Mouse (Mus musculus) heart, embryonic 14.5 days (tissue): ENCODE data around the gene Gm21972. TPM values are rescaled to one million over a fixed set of nuclear protein-coding genes. Genes with fewer than 3 reads are reported as not detected.

Experiments used
- ATAC-seq: fragments of 200-750 bp; cut with Nextera tagmentation; 2 replicates; pipeline ENCODE4 v1.8.0; 2017; ENCODE audit warnings: low read depth, moderate TSS enrichment; ENCODE audit not compliant: insufficient number of reproducible peaks, insufficient read depth, low FRiP score
- H3K27ac ChIP-seq, 2 experiments: fragments of 200-500 bp in 1 of 2; fragments of 300-500 bp in 1 of 2; sonication (generic) in 1 of 2; replicated peaks in 1 of 2; 2 replicates each; pipeline ENCODE4 v1.5.1; 2012 to 2014; ENCODE audit warnings: low read depth in 2 of 2, low read length in 2 of 2, control low read depth in 1 of 2, mild to moderate bottlenecking in 1 of 2, mixed read lengths in 1 of 2; ENCODE audit not compliant: control insufficient read depth in 1 of 2, insufficient read depth in 1 of 2
- H3K27me3 ChIP-seq: fragments of 300-500 bp; sonication (generic); 2 replicates; pipeline ENCODE4 v1.6.1; 2014; ENCODE audit warnings: mild to moderate bottlenecking, low read length, control low read depth; ENCODE audit not compliant: control insufficient read depth, insufficient read depth
- H3K36me3 ChIP-seq: fragments of 300-500 bp; sonication (generic); 2 replicates; pipeline ENCODE4 v1.6.1; 2014; ENCODE audit warnings: mild to moderate bottlenecking, control low read depth, low read length, mixed read lengths; ENCODE audit not compliant: control insufficient read depth, insufficient read depth
- H3K4me1 ChIP-seq, 2 experiments: fragments of 200-500 bp in 1 of 2; fragments of 300-500 bp in 1 of 2; sonication (generic) in 1 of 2; 2 replicates each; pipeline ENCODE4 v1.6.1; 2012 to 2014; ENCODE audit warnings: low read length in 2 of 2, control low read depth in 1 of 2, mixed read lengths in 1 of 2; ENCODE audit not compliant: control insufficient read depth in 2 of 2, insufficient read depth in 2 of 2
- H3K4me2 ChIP-seq: fragments of 300-500 bp; sonication (generic); 2 replicates; pipeline ENCODE4 v1.6.1; 2014; ENCODE audit warnings: mild to moderate bottlenecking, low read length
- H3K4me3 ChIP-seq, 2 experiments: fragments of 200-500 bp in 1 of 2; fragments of 300-500 bp in 1 of 2; sonication (generic) in 1 of 2; 2 replicates each; pipeline ENCODE4 v1.5.1; 2012 to 2014; ENCODE audit warnings: low read length in 2 of 2, mild to moderate bottlenecking in 2 of 2, control low read depth in 1 of 2, low read depth in 1 of 2, moderate library complexity in 1 of 2; ENCODE audit not compliant: control insufficient read depth in 1 of 2, insufficient read depth in 1 of 2
- H3K9ac ChIP-seq: fragments of 300-500 bp; sonication (generic); 2 replicates; pipeline ENCODE4 v1.6.1; 2014; ENCODE audit warnings: mild to moderate bottlenecking, low read length
- H3K9me3 ChIP-seq: fragments of 300-500 bp; sonication (generic); 2 replicates; pipeline ENCODE4 v1.6.1; 2016; ENCODE audit warnings: low read length, control low read depth; ENCODE audit not compliant: control insufficient read depth
- WGBS: fragments of 180-500 bp; shearing (Covaris S2); extraction: QIAGEN DNeasy Blood & Tissue Kit; methylation state at CpG from one replicate; pipeline ENCODE4 v1.1.7; 2014; 5-methylcytosine and 5-hydroxymethylcytosine counted together
- polyA plus RNA-seq: library from polyadenylated mRNA; unstranded; fragments of >200 nt; fragmentation: Nextera tagmentation; extraction: Ambion mirVana; gene quantifications from 2 replicates; pipeline ENCODE4 v1.2.1, GENCODE M21; 2014

Gm21972 gene
- polyA plus RNA-seq, 1 experiment from 2014 or later: not detected

DNA sequence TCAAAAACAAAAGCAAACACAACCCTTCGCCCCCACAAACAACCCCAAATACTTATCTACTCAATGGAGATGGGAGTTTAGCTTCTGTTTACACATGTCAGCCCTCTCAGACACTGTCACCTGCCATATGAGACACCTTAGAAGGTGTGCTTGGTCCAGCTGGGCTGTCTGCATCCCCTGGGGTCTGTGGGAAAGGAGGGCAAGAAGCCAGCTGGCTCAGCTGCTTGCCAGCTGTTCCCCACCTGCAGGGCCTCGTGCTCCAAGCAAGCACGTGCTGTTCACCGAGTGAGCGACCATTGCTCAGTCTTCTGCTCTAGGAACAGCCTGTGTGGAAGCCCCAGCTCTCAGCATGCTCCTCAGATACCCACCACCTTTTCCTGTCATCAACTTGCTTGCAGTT, 65.6 kb downstream of the Gm21972 start:
- Histone ChIP-seq H3K4me1 (peaks cover 0 to 5% of the 10 kb centered on the region in 2 experiments; a peak in 2 of 4 replicates), H3K27ac (no peak overlapping the region), H3K36me3 (peaks cover 61% of the 10 kb centered on the region), H3K27me3 (no peaks in the 10 kb centered on the region), H3K4me2 (no peak overlapping the region), H3K9me3 (no peaks in the 10 kb centered on the region), H3K4me3 (no peak overlapping the region), H3K9ac (no peak overlapping the region)
- no peak for ATAC-seq
- WGBS: 91% methylated on average over 5 of the region's 5 CpGs

DNA sequence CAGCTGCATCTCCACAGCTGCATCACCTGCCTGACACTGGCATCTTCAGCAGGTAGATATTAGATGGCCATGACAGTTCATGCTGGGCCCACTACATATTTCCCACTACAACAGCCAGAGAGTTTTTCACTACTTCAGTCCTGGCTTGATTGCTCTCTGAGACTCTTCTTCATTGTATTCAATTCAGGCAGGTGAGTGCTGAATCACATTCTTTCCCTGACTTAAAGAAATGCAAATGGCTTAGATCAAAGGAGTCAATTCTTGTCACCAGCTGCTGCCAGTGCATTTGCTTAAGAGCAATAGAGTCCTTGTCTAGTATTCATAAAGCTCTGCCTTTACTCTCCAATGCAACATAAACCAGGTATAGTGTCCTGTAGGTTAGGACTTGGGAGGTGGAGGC, 67.9 kb downstream of the Gm21972 start:
- Histone ChIP-seq H3K9me3 (no peaks in the 10 kb centered on the region), H3K27me3 (no peaks in the 10 kb centered on the region), H3K9ac (no peak overlapping the region), H3K36me3 (peaks cover 61% of the 10 kb centered on the region), H3K4me2 (no peak overlapping the region), H3K27ac (no peak overlapping the region), H3K4me3 (no peak overlapping the region), H3K4me1 (peaks cover 0 to 5% of the 10 kb centered on the region in 2 experiments; a peak in 3 of 4 replicates)
- ATAC-seq: no peak

DNA sequence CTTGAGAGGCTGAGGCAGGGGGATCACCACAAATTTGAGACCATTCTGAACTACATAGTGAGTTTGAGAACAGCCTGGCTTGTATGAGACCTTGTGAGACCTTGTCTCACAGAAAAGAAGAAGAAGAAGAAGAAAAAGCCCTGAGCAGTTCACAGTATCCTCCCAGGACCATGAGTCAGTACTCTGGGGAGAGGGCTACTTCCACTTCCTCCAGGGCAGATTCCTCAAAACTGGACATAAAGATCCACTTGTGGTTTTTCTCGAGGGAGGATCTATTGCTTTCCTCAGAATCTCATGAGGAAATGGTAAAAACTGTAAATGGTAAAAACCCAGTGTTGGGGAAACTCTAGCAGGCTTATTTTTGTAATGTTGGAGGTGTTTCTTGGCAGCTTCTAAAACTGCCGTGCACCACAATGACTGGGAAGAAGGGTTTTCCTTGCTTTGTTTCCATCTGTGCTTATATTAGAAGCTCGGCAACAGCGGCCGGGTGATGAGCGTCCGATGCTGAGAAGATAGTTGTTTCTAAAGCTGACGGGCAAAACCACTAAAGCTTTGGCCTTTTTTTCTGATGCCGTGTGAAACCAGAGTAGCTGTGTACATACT, 69.3 kb downstream of the Gm21972 start:
- ATAC-seq: no peak
- 82% methylated on average over 9 of the region's 9 CpGs for WGBS

DNA sequence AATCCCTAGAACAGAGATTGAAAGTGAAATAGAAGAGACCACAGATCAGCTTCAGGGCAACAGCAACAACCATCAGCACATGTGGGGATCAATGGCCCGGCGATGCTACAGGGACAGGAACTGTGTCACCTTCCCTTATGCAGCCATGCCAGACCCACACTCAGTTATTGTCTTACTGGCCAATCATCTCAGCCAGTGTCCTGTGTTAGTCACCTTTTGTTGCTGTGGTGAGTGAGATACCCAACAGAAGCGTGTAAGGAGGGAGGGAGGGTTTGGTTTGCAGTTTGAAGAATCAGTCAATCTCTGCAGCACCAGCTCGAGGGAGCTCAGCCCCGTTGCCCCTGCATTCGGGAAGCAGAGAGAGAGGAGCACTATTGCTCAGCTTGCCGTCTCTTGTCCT, 77.2 kb downstream of the Gm21972 start:
- 82% methylated on average over 7 of the region's 7 CpGs for WGBS
- Histone ChIP-seq H3K27me3 (no peaks in the 10 kb centered on the region), H3K4me2 (no peak overlapping the region), H3K27ac (no peak overlapping the region), H3K4me1 (peaks cover 0 to 3% of the 10 kb centered on the region in 2 experiments; a peak in 2 of 4 replicates), H3K4me3 (no peak overlapping the region), H3K9me3 (no peaks in the 10 kb centered on the region), H3K36me3 (peaks cover 36% of the 10 kb centered on the region), H3K9ac (no peak overlapping the region)
- ATAC-seq: no peak

More for the DNA sequence above, 69.3 kb downstream of the Gm21972 start:
- Histone ChIP-seq H3K9ac (no peak overlapping the region), H3K36me3 (peaks cover 57% of the 10 kb centered on the region), H3K9me3 (no peaks in the 10 kb centered on the region), H3K4me1 (peaks cover under 1 to 2% of the 10 kb centered on the region in 2 experiments; a peak in 2 of 4 replicates), H3K27ac (no peak overlapping the region), H3K27me3 (no peaks in the 10 kb centered on the region), H3K4me2 (no peak overlapping the region), H3K4me3 (no peak overlapping the region)

DNA sequence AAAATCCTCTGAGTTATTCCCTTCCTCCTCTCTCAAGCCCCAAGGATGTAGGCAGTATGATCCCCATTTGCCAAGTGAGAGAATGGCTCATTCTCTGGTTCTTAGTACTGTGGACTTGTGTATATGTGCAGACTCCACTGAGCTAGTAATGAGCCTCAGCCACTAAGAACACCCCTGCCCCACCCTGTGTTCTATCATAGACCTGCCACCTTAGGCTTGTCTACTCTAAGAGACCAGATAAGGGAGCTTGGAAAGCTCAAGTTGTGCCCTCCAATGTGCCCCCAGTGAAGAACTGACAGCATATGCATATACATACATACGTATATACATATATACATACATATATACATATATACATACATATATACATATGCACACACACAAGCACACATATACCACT, 78.1 kb downstream of the Gm21972 start:
- 83% methylated on average over 1 of the region's 1 CpGs for WGBS
- no peaks in the 10 kb centered on the region for H3K27me3 ChIP-seq
- H3K9ac ChIP-seq: no peak overlapping the region
- no peaks in the 10 kb centered on the region for H3K9me3 ChIP-seq
- peaks cover 0 to 3% of the 10 kb centered on the region in 2 experiments; a peak in 2 of 4 replicates for H3K4me1 ChIP-seq
- no peak overlapping the region for H3K4me2 ChIP-seq
- no peak for ATAC-seq
- peaks cover 32% of the 10 kb centered on the region for H3K36me3 ChIP-seq
- no peak overlapping the region for H3K4me3 ChIP-seq
- no peak overlapping the region for H3K27ac ChIP-seq

Other genes starting within 250 kb of the Gm21972 start
- 129 and 189 TPM in 2 replicates for gene Itm2c, start 239.4 kb upstream of the Gm21972 start, polyA plus RNA-seq
- 0.11 and 0.26 TPM in 2 replicates for gene 4933407L21Rik, start 205.2 kb upstream of the Gm21972 start, polyA plus RNA-seq
- gene Gpr55, start 172.6 kb upstream of the Gm21972 start, polyA plus RNA-seq: 0.07 TPM in 1 of 2 replicates, not detected in the other
- not detected in 2 replicates for gene Spata3, start 116.8 kb upstream of the Gm21972 start, polyA plus RNA-seq
- 0.13 and 0.27 TPM in 2 replicates for gene 2810459M11Rik, start 87.8 kb upstream of the Gm21972 start, polyA plus RNA-seq
- gene Psmd1, start 69.2 kb upstream of the Gm21972 start, polyA plus RNA-seq: 134 and 141 TPM in 2 replicates
- 0.13 and 0.39 TPM in 2 replicates for gene Htr2b, start 21.7 kb upstream of the Gm21972 start, polyA plus RNA-seq
- gene Armc9, start 21.1 kb downstream of the Gm21972 start, polyA plus RNA-seq: 11.9 and 12.3 TPM in 2 replicates
- gene B3gnt7, start 169.2 kb downstream of the Gm21972 start, polyA plus RNA-seq: 2.4 and 3.5 TPM in 2 replicates
- gene Ncl, start 225.8 kb downstream of the Gm21972 start, polyA plus RNA-seq: 177 and 193 TPM in 2 replicates